Mouse (Mus musculus) forebrain, embryonic 15.5 days (tissue): ENCODE measurements around the gene Rab5b. TPM values are rescaled to one million over a fixed set of nuclear protein-coding genes. Genes with fewer than 3 reads are reported as not detected.
"Not testable (repeated sequence)": the region's sequence is repeated elsewhere in the genome, so short reads cannot be mapped to it uniquely, and the experiment has no call there.

Experiments
- ATAC-seq: fragments of 200-750 bp; cut with Nextera tagmentation; replicated peaks from 2 replicates; pipeline ENCODE4 v1.8.0; 2017; ENCODE audit warnings: mild to moderate bottlenecking, moderate TSS enrichment, moderate library complexity
- H3K27ac ChIP-seq: fragments of 300-500 bp; sonication (generic); replicated peaks from 2 replicates; pipeline ENCODE4 v1.5.1; 2015; ENCODE audit warnings: mild to moderate bottlenecking, inconsistent platforms
- H3K27me3 ChIP-seq: fragments of 300-500 bp; sonication (generic); 2 replicates; pipeline ENCODE4 v1.6.1; 2015; ENCODE audit warnings: inconsistent platforms
- H3K36me3 ChIP-seq: fragments of 300-500 bp; sonication (generic); 2 replicates; pipeline ENCODE4 v1.6.1; 2015; ENCODE audit warnings: mild to moderate bottlenecking, inconsistent platforms
- H3K4me1 ChIP-seq: fragments of 300-500 bp; sonication (generic); 2 replicates; pipeline ENCODE4 v1.6.1; 2015; ENCODE audit warnings: inconsistent platforms
- H3K4me2 ChIP-seq: fragments of 300-500 bp; sonication (generic); replicated peaks from 2 replicates; pipeline ENCODE4 v1.6.1; 2015; ENCODE audit warnings: mild to moderate bottlenecking, inconsistent platforms
- H3K4me3 ChIP-seq: fragments of 300-500 bp; sonication (generic); 2 replicates; pipeline ENCODE4 v1.5.1; 2015; ENCODE audit warnings: mild to moderate bottlenecking, inconsistent platforms
- H3K9ac ChIP-seq: fragments of 300-500 bp; sonication (generic); replicated peaks from 2 replicates; pipeline ENCODE4 v1.6.1; 2015; ENCODE audit warnings: mild to moderate bottlenecking, inconsistent platforms
- H3K9me3 ChIP-seq: fragments of 300-500 bp; sonication (generic); 2 replicates; pipeline ENCODE4 v1.6.1; 2016; ENCODE audit warnings: inconsistent platforms
- WGBS: fragments of 180-500 bp; shearing (Covaris S2); methylation state at CpG from one replicate; pipeline ENCODE4 v1.1.7; 2015; ENCODE audit warnings: mixed read lengths; 5-methylcytosine and 5-hydroxymethylcytosine counted together
- polyA plus RNA-seq: library from polyadenylated mRNA; unstranded; fragments of >200 nt; fragmentation: Nextera tagmentation; extraction: Ambion mirVana; gene quantifications from 2 replicates; pipeline ENCODE4 v1.2.1, GENCODE M21; 2015

The Rab5b gene
- polyA plus RNA-seq, 1 experiment from 2014 or later = 116 TPM

- whole genome bisulfite sequencing = 94% methylated on average over 13 of the region's 13 CpGs
- Histone ChIP-seq H3K4me3 (no peak overlapping the region), H3K4me2 (no peak overlapping the region), H3K36me3 (peaks cover 56% of the 10 kb centered on the region), H3K4me1 (no peaks in the 10 kb centered on the region), H3K9me3 (no peaks in the 10 kb centered on the region), H3K27me3 (no peaks in the 10 kb centered on the region), H3K27ac (no peak overlapping the region), H3K9ac (no peak overlapping the region)
- ATAC-seq = no peak
Observed at GRCm38 (mm10) chr10:128635697-128636096, 60.4 kb downstream of the Rab5b start.

GRCm38 (mm10) chr10:128631571-128631970 lies 64.5 kb downstream of the Rab5b start:
- Histone ChIP-seq H3K27me3 (peaks cover 3% of the 10 kb centered on the region; the same call in 1 of the 2 replicates), H3K4me3 (no peak overlapping the region), H3K4me1 (no peaks in the 10 kb centered on the region), H3K27ac (no peak overlapping the region), H3K4me2 (no peak overlapping the region), H3K36me3 (peaks cover 25% of the 10 kb centered on the region), H3K9ac (no peak overlapping the region), H3K9me3 (no peaks in the 10 kb centered on the region)
- no peak for ATAC-seq
- WGBS = 15% methylated on average over 6 of the region's 6 CpGs

GRCm38 (mm10) chr10:128630306-128630705 lies 65.8 kb downstream of the Rab5b start:
- 83% methylated on average over 5 of the region's 5 CpGs for WGBS
- not testable (repeated sequence) for H3K4me3 ChIP-seq, H3K27ac ChIP-seq, H3K9ac ChIP-seq, H3K4me2 ChIP-seq, H3K4me1 ChIP-seq, ATAC-seq, H3K27me3 ChIP-seq, H3K9me3 ChIP-seq
- H3K36me3 ChIP-seq = peaks cover 15% of the 10 kb centered on the region

GRCm38 (mm10) chr10:128629746-128630145 lies 66.3 kb downstream of the Rab5b start:
- peaks cover 15% of the 10 kb centered on the region for H3K36me3 ChIP-seq
- H3K4me2 ChIP-seq = no peak overlapping the region
- no peak overlapping the region for H3K9ac ChIP-seq
- H3K27ac ChIP-seq = no peak overlapping the region
- H3K4me3 ChIP-seq = no peak overlapping the region
- H3K9me3 ChIP-seq = no peaks in the 10 kb centered on the region
- peaks cover 10% of the 10 kb centered on the region for H3K4me1 ChIP-seq
- 79% methylated on average over 2 of the region's 2 CpGs for WGBS
- no peak for ATAC-seq
- peaks cover 3% of the 10 kb centered on the region; the same call in 1 of the 2 replicates for H3K27me3 ChIP-seq

- Histone ChIP-seq H3K36me3 (peaks cover 23% of the 10 kb centered on the region), H3K27ac (peak overlapping the region; percentile 88; the same call in 1 of the 2 replicates), H3K4me3 (no peak overlapping the region), H3K4me1 (peaks cover 10% of the 10 kb centered on the region), H3K9ac (no peak overlapping the region), H3K4me2 (no peak overlapping the region), H3K27me3 (peaks cover 3% of the 10 kb centered on the region; the same call in 1 of the 2 replicates), H3K9me3 (no peaks in the 10 kb centered on the region)
- WGBS = 87% methylated on average over 10 of the region's 10 CpGs
- ATAC-seq = no peak
Observed at GRCm38 (mm10) chr10:128627398-128628317, 68.4 kb downstream of the Rab5b start.

Other genes starting within 250 kb of the Rab5b start
- 201 and 202 TPM in 2 replicates for gene Smarcc2, start 237.0 kb downstream of the Rab5b start, polyA plus RNA-seq
- gene Myl6, start 202.1 kb downstream of the Rab5b start, polyA plus RNA-seq = 682 and 697 TPM in 2 replicates
- gene Myl6b, start 197.6 kb downstream of the Rab5b start, polyA plus RNA-seq = 4.7 and 5.6 TPM in 2 replicates
- 6.8 and 7.6 TPM in 2 replicates for gene Esyt1, start 170.4 kb downstream of the Rab5b start, polyA plus RNA-seq
- gene Zc3h10, start 148.5 kb downstream of the Rab5b start, polyA plus RNA-seq = 22.8 and 24.5 TPM in 2 replicates
- gene Rpl41, start 147.0 kb downstream of the Rab5b start, polyA plus RNA-seq = 2,336 and 2,513 TPM in 2 replicates
- gene Pa2g4, start 130.3 kb downstream of the Rab5b start, polyA plus RNA-seq = 146 and 149 TPM in 2 replicates
- 0.42 TPM in 2 replicates for gene Erbb3, start 106.6 kb downstream of the Rab5b start, polyA plus RNA-seq
- gene Rps26, start 69.5 kb downstream of the Rab5b start, polyA plus RNA-seq = 441 and 472 TPM in 2 replicates
- gene Ikzf4, start 50.3 kb downstream of the Rab5b start, polyA plus RNA-seq = 11.3 TPM in 2 replicates
- 12.3 and 12.5 TPM in 2 replicates for gene Suox, start 22.2 kb downstream of the Rab5b start, polyA plus RNA-seq
- gene Pmel, start 7.9 kb upstream of the Rab5b start, polyA plus RNA-seq = 0.09 and 0.33 TPM in 2 replicates
- gene Cdk2, start 8.8 kb upstream of the Rab5b start, polyA plus RNA-seq = 37.6 and 39.7 TPM in 2 replicates
- 4.2 and 4.5 TPM in 2 replicates for gene Dgka, start 48.6 kb upstream of the Rab5b start, polyA plus RNA-seq
- 42.9 and 47.2 TPM in 2 replicates for gene Pym1, start 51.6 kb upstream of the Rab5b start, polyA plus RNA-seq
- gene Mmp19, start 94.6 kb upstream of the Rab5b start, polyA plus RNA-seq = 0.20 and 0.43 TPM in 2 replicates
- 60.4 and 62.8 TPM in 2 replicates for gene Dnajc14, start 107.8 kb upstream of the Rab5b start, polyA plus RNA-seq
- gene Tmem198b, start 108.1 kb upstream of the Rab5b start, polyA plus RNA-seq = 12.6 and 13.6 TPM in 2 replicates
- gene Sarnp, start 121.1 kb upstream of the Rab5b start, polyA plus RNA-seq = 190 and 199 TPM in 2 replicates
- 28.1 and 28.6 TPM in 2 replicates for gene Ormdl2, start 125.4 kb upstream of the Rab5b start, polyA plus RNA-seq
- gene Gdf11, start 195.5 kb upstream of the Rab5b start, polyA plus RNA-seq = 7.5 and 8.7 TPM in 2 replicates
- gene Cd63, start 204.7 kb upstream of the Rab5b start, polyA plus RNA-seq = 125 and 142 TPM in 2 replicates
- gene Rdh5, start 226.6 kb upstream of the Rab5b start, polyA plus RNA-seq = 11.7 and 12.6 TPM in 2 replicates
- gene Bloc1s1, start 227.8 kb upstream of the Rab5b start, polyA plus RNA-seq = 230 and 251 TPM in 2 replicates
- gene Itga7, start 237.6 kb upstream of the Rab5b start, polyA plus RNA-seq = 2.1 TPM in 2 replicates